Mouse (Mus musculus): ENCODE data around the gene Slc30a1. TPM values are rescaled to one million over a fixed set of nuclear protein-coding genes. Genes with fewer than 3 reads are reported as not detected.

Gene Slc30a1
- polyA plus RNA-seq, 2 experiments: 3.6 to 6.7 TPM

DNA sequence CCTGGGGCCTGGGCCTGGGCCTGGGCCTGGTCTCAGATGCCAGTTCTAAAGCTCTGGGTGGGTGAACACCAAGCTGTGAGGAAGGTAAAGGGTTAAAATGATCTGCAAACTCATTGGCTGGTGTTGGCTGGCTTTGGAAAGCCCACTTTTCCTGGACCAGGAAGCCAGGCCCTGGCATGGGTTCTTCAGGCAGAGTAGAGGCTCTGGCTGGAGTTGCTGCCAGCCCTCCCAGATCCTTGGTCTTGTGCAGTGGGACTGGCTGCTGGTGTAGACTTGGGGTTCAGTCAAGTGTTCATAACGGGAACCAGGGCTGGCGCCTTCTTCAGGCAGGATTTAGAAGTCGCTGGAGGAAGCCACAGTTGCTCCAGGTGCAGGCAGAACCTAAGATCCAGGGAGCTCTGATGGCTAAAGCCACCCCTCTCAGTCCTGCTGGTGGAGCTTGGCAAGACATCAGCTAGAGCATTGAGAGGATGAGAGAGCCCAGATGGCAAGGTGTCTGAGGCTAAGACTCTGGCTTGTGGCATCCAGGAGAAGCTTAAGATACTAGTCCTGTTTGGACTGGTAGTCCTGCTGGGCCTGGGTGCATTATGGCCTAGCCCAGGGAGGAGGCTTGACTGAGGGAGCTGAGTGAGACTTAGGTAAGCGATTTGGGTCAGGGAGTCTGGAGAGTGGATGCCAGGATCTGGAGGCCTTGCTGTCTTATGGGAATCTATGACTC is 42.6 kb upstream of the Slc30a1 start:
- H3K36me3 ChIP-seq (ENCODE audit: control insufficient read depth, insufficient read depth, low read length): no peaks in the 10 kb centered on the region
- no peak for TF ChIP-seq POLR2A (IDR thresholded peaks at IDR 0.05; ENCODE audit: borderline replicate concordance, extremely low read depth, insufficient read depth, insufficient read length)
- no peak for ATAC-seq (ENCODE audit: low FRiP score, low read depth)
- H3K27ac ChIP-seq (replicated peaks; ENCODE audit: low read depth, low read length): no peak overlapping the region
- no peak overlapping the region for H3K4me2 ChIP-seq (replicated peaks; ENCODE audit: low read depth, low read length, severe bottlenecking)
- H3K4me1 ChIP-seq (ENCODE audit: control insufficient read depth, insufficient read depth, low read length): no peaks in the 10 kb centered on the region
- DNase-seq (ENCODE audit: low spot score): no peak
- H3K9ac ChIP-seq (ENCODE audit: low read depth, low read length, severe bottlenecking): no peak overlapping the region
- no peak overlapping the region for H3K4me3 ChIP-seq (replicated peaks; ENCODE audit: low read length)
- H3K9me3 ChIP-seq (ENCODE audit: control insufficient read depth, low read length): no peaks in the 10 kb centered on the region
- 82% methylated on average over 4 of the region's 4 CpGs for WGBS
- no peaks in the 10 kb centered on the region for H3K27me3 ChIP-seq (ENCODE audit: control insufficient read depth, insufficient read depth, low read length)

DNA sequence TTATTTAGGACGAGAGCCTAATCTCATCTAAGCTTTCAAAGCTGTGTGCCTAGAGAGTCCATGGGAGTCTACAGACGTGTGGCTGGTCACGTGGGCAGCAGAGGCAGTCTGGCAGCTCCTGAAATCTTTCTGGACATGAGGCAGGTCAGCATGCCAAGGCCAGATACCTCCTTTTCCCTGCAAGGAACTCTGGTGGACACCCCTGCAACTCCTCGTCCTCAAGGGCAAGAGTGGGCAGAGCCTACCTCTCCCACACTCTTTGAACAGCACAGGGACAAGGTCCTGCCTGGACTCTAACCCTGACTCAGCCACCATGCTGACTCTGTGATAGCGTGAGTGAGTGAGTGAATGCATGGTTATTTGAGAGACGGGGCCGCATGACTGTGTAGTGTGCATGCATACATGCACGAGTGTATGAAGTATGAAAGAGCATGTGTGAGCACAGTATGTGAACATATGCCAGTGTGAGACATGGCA is 42.0 kb upstream of the Slc30a1 start:
- no peak overlapping the region for H3K4me2 ChIP-seq (replicated peaks; ENCODE audit: low read depth, low read length, severe bottlenecking)
- H3K4me3 ChIP-seq (replicated peaks; ENCODE audit: low read length): no peak overlapping the region
- no peaks in the 10 kb centered on the region for H3K36me3 ChIP-seq (ENCODE audit: control insufficient read depth, insufficient read depth, low read length)
- 85% methylated on average over 8 of the region's 8 CpGs for WGBS
- H3K9me3 ChIP-seq (ENCODE audit: control insufficient read depth, low read length): no peaks in the 10 kb centered on the region
- DNase-seq (ENCODE audit: low spot score) (no peak), ATAC-seq (ENCODE audit: low FRiP score, low read depth) (no peak)
- no peak for TF ChIP-seq POLR2A (IDR thresholded peaks at IDR 0.05; ENCODE audit: borderline replicate concordance, extremely low read depth, insufficient read depth, insufficient read length)
- H3K27ac ChIP-seq (replicated peaks; ENCODE audit: low read depth, low read length): no peak overlapping the region
- H3K4me1 ChIP-seq (ENCODE audit: control insufficient read depth, insufficient read depth, low read length): no peaks in the 10 kb centered on the region
- no peak overlapping the region for H3K9ac ChIP-seq (ENCODE audit: low read depth, low read length, severe bottlenecking)
- no peaks in the 10 kb centered on the region for H3K27me3 ChIP-seq (ENCODE audit: control insufficient read depth, insufficient read depth, low read length)

DNA sequence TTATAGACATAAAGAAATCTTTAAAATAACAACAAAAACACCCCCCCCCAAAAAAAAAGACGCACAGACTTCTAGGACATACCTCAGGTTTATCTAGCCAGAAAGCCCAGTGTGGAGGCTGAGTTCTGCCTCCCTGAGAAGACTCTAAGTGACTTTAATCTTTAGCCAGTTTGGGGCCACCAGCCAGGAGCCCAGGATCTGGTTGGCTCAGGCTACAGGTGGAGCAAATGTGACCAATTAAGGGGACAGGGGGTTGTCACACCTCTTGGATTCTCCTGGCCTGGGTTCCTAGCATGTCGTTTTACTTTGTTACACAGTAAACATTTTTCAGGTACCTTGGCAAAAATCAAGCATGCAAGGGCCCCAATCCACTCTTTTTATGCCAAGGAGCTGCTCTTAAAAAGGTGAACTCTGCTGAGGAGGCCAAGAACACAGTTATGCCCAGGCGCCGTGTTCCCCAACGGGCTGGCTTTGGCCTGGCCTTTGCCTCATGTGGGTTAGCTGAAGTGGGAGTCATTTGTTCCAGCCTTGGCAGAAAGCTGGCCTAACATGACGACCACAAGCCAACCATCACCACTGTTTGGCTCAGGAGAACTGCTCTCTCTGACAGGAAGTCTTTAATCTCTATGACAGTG is 34.4 kb upstream of the Slc30a1 start:
- no peak for TF ChIP-seq POLR2A (IDR thresholded peaks at IDR 0.05; ENCODE audit: borderline replicate concordance, extremely low read depth, insufficient read depth, insufficient read length)
- H3K9ac ChIP-seq (ENCODE audit: low read depth, low read length, severe bottlenecking): no peak overlapping the region
- DNase-seq (ENCODE audit: low spot score): no peak
- H3K4me2 ChIP-seq (replicated peaks; ENCODE audit: low read depth, low read length, severe bottlenecking): no peak overlapping the region
- no peaks in the 10 kb centered on the region for H3K9me3 ChIP-seq (ENCODE audit: control insufficient read depth, low read length)
- no peaks in the 10 kb centered on the region for H3K36me3 ChIP-seq (ENCODE audit: control insufficient read depth, insufficient read depth, low read length)
- no peaks in the 10 kb centered on the region for H3K4me1 ChIP-seq (ENCODE audit: control insufficient read depth, insufficient read depth, low read length)
- WGBS: 74% methylated on average over 6 of the region's 6 CpGs
- ATAC-seq (ENCODE audit: low FRiP score, low read depth): no peak
- no peaks in the 10 kb centered on the region for H3K27me3 ChIP-seq (ENCODE audit: control insufficient read depth, insufficient read depth, low read length)
- no peak overlapping the region for H3K4me3 ChIP-seq (replicated peaks; ENCODE audit: low read length)
- H3K27ac ChIP-seq (replicated peaks; ENCODE audit: low read depth, low read length): no peak overlapping the region

- ATAC-seq (ENCODE audit: low FRiP score, low read depth): no peak
- H3K36me3 ChIP-seq (ENCODE audit: control insufficient read depth, insufficient read depth, low read length): no peaks in the 10 kb centered on the region
These were observed 31.6 kb upstream of the Slc30a1 start for GRCm38 (mm10) chr1:191875006-191875405.

GRCm38 (mm10) chr1:191875683-191876305 is 30.8 kb upstream of the Slc30a1 start:
- 77% methylated on average over 9 of the region's 9 CpGs for WGBS
- no peak for DNase-seq (ENCODE audit: low spot score)
- no peaks in the 10 kb centered on the region for H3K36me3 ChIP-seq (ENCODE audit: control insufficient read depth, insufficient read depth, low read length)
- no peak overlapping the region for H3K4me2 ChIP-seq (replicated peaks; ENCODE audit: low read depth, low read length, severe bottlenecking)
- 0 out of 2 replicates have a peak, but pooled peaks cover 2% of the 10 kb centered on the region for H3K4me1 ChIP-seq (ENCODE audit: control insufficient read depth, insufficient read depth, low read length)
- H3K9me3 ChIP-seq (ENCODE audit: control insufficient read depth, low read length): no peaks in the 10 kb centered on the region
- TF ChIP-seq POLR2A (IDR thresholded peaks at IDR 0.05; ENCODE audit: borderline replicate concordance, extremely low read depth, insufficient read depth, insufficient read length): no peak
- H3K9ac ChIP-seq (ENCODE audit: low read depth, low read length, severe bottlenecking): no peak overlapping the region
- no peak overlapping the region for H3K27ac ChIP-seq (replicated peaks; ENCODE audit: low read depth, low read length)
- ATAC-seq (ENCODE audit: low FRiP score, low read depth): no peak
- H3K27me3 ChIP-seq (ENCODE audit: control insufficient read depth, insufficient read depth, low read length): no peaks in the 10 kb centered on the region
- no peak overlapping the region for H3K4me3 ChIP-seq (replicated peaks; ENCODE audit: low read length)

More at GRCm38 (mm10) chr1:191875006-191875405, 31.6 kb upstream of the Slc30a1 start:
- Histone ChIP-seq H3K4me3 (replicated peaks; ENCODE audit: low read length) (no peak overlapping the region), H3K27me3 (ENCODE audit: control insufficient read depth, insufficient read depth, low read length) (no peaks in the 10 kb centered on the region), H3K27ac (replicated peaks; ENCODE audit: low read depth, low read length) (no peak overlapping the region), H3K9ac (ENCODE audit: low read depth, low read length, severe bottlenecking) (no peak overlapping the region), H3K4me1 (ENCODE audit: control insufficient read depth, insufficient read depth, low read length) (0 out of 2 replicates have a peak, but pooled peaks cover 2% of the 10 kb centered on the region), H3K9me3 (ENCODE audit: control insufficient read depth, low read length) (no peaks in the 10 kb centered on the region), H3K4me2 (replicated peaks; ENCODE audit: low read depth, low read length, severe bottlenecking) (no peak overlapping the region)
- no peak for TF ChIP-seq POLR2A (IDR thresholded peaks at IDR 0.05; ENCODE audit: borderline replicate concordance, extremely low read depth, insufficient read depth, insufficient read length)
- DNase-seq (ENCODE audit: low spot score): no peak
- 84% methylated on average over 7 of the region's 7 CpGs for whole genome bisulfite sequencing
